Mouse (Mus musculus) small intestine, adult 2 months (tissue): ENCODE measurements around the gene Gstz1.

Experiments
- CTCF ChIP-seq: fragments of 200-500 bp; IDR thresholded peaks from 2 replicates; pipeline ENCODE4 v1.5.1; 2012; ENCODE audit warnings: low read depth, mild to moderate bottlenecking, control low read depth, inconsistent platforms, low read length, moderate library complexity, mixed read lengths; ENCODE audit not compliant: insufficient replicate concordance, insufficient read length; ENCODE audit errors: extremely low read depth
- POLR2A ChIP-seq: fragments of 200-500 bp; IDR thresholded peaks from 2 replicates; pipeline ENCODE4 v1.6.1; 2012; ENCODE audit warnings: low read depth, mild to moderate bottlenecking, control low read depth, inconsistent platforms, low read length, moderate library complexity

- TF ChIP-seq POLR2A (no peak), CTCF (no peak)
Measured at GRCm38 (mm10) chr12:87146966-87147365, at the start of gene Gstz1.
